Mouse (Mus musculus): Measurements from ENCODE around the gene Eps15l1. TPM values are rescaled to one million over a fixed set of nuclear protein-coding genes. Genes with fewer than 3 reads are reported as not detected.

The Eps15l1 gene
- total RNA-seq, 2 experiments from 2014 or later = 49.9 to 52.4 TPM

GRCm38 (mm10) chr8:72322471-72322889, 98.8 kb downstream of the Eps15l1 start:
- peak; percentile 45 to 55 for DNase-seq
- intact Hi-C loops (cut with DNase I) = no loop called here

- DNase-seq = no peak
- intact Hi-C loops (cut with DNase I) = loop anchor here (2.0 kb wide), 1 partner anchor 53 kb away; no protein-coding TSS in a partner anchor
Measured at GRCm38 (mm10) chr8:72321635-72322441, 99.4 kb downstream of the Eps15l1 start.

- DNase-seq = no peak
- intact Hi-C loops (cut with DNase I) = loop anchor here (2.0 kb wide), 1 partner anchor 52 kb away; no protein-coding TSS in a partner anchor
Measured at GRCm38 (mm10) chr8:72320803-72321583, 100.3 kb downstream of the Eps15l1 start.

DNA sequence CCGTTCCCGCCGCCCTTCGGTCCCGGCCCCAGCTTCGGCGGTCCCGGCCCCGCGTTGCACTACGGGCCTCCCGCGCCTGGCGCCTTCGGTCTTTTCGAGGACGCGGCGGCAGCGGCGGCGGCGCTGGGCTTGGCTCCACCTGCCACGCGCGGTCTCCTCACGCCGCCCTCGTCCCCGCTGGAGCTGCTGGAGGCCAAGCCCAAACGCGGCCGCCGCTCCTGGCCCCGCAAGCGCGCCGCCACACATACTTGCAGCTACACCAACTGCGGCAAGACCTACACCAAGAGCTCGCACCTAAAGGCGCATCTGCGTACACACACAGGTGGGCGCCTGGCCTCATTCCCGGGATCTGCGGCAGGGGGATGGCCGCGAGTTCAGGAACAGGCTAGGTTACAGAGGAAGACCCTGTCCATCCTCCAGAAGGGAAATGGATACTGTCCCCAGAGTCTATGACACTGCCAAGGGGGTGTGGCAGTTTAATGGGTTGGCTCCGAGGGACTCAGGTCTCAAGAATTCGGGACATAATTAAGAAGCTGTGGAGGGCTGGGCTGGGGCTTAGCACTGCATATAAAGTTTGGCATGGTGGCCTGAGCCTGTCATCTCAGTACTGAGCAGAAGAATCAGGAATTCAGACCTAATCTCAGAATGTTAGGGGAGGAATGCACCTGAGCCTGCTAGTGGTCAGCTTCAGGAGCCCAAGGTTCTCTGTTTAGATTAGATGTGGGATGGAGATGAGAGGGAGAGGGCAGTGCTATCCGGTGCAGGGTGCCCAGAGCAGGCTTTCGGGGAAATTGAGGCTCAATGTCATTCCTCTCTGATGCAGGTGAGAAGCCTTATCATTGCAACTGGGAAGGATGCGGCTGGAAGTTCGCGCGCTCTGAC, 101.1 kb downstream of the Eps15l1 start:
- DNase-seq = peak; percentile 56 to 58
- intact Hi-C loops (cut with DNase I) = loop anchor here (1.0 to 2.0 kb wide), 2 partner anchors 20 to 51 kb away; no protein-coding TSS in a partner anchor

- DNase-seq = no peak
- intact Hi-C loops (cut with DNase I) = loop anchor here (1.0 kb wide), 1 partner anchor 19 kb away; no protein-coding TSS in a partner anchor
Measured at GRCm38 (mm10) chr8:72319397-72319796, 101.9 kb downstream of the Eps15l1 start.

- peak; percentile 99 for DNase-seq
- intact Hi-C loops (cut with DNase I) = loop anchor here (1.0 kb wide), 1 partner anchor 19 kb away; no protein-coding TSS in a partner anchor
Measured at GRCm38 (mm10) chr8:72318801-72319322, 102.4 kb downstream of the Eps15l1 start, which contains the start of gene Klf2. Gene Klf2, plus strand, starts transcription at chr8:72319033.

GRCm38 (mm10) chr8:72317741-72318301, 103.4 kb downstream of the Eps15l1 start:
- intact Hi-C loops (cut with DNase I) = no loop called here
- no peak for DNase-seq

GRCm38 (mm10) chr8:72316053-72316695, 105.1 kb downstream of the Eps15l1 start:
- intact Hi-C loops (cut with DNase I) = no loop called here
- no peak for DNase-seq

- no peak for DNase-seq
- intact Hi-C loops (cut with DNase I) = no loop called here
Measured at GRCm38 (mm10) chr8:72312926-72313518, 108.2 kb downstream of the Eps15l1 start.

DNA sequence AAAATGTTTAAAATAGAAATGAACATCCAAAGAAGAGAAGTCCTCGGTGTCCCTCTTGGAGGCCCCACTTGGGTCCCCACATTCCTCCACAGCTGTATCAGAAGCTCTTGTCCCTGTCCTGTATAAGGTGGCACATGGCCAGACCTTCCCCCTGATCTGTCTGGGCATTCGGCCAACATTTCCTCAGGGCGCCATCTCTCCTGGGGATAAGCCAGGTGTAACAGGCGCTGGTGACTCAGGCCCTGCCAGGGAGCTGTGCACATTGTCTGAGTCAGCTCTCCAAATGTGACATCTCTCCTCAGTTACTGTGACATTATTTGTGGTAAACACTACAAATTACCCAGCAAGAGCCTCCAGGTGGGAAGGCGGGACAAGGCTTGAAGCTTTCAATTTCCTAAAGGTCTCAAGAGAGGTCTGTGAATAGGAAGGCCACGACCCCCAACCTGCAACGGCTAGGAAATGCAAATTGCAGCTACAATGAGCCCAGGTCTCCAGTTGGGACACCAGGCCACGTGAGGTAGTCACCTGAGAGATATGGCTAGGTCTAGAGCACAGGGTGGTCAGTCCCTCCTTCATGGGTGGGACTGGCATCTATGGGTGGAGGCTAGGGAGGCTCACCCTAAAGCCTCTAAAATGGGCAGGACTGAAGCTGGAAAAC, 110.3 kb downstream of the Eps15l1 start:
- intact Hi-C loops (cut with DNase I) = no loop called here
- peak; percentile 88 to 92 for DNase-seq

DNA sequence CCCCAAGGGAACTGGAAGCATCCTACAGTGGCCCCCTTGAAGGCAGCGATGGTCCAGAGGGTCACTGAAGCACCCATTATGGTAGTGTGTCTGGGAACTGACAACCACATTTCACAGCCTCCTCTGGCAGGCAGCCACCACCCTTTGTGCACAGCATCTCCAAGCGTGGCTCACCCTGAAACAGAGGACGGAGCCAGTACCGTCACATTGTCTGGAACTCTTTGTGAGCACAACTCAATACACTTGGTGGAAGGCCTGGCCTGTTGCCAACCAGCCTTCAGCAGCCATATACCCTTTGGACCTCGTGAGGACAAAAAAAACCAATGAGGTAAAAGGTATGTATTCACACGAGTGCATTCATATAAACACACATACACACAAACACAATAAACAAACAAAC, 113.0 kb downstream of the Eps15l1 start:
- intact Hi-C loops (cut with DNase I) = no loop called here
- DNase-seq = peak; percentile 65 to 78

- intact Hi-C loops (cut with DNase I) = no loop called here
- no peak for DNase-seq
Measured at GRCm38 (mm10) chr8:72306913-72307312, 114.3 kb downstream of the Eps15l1 start.

- intact Hi-C loops (cut with DNase I) = no loop called here
- no peak for DNase-seq
Measured at GRCm38 (mm10) chr8:72305210-72305905, 115.9 kb downstream of the Eps15l1 start, which contains the start of gene Gm10282. Gene Gm10282, minus strand, starts transcription at chr8:72305260.

- intact Hi-C loops (cut with DNase I) = no loop called here
- peak; percentile 75 to 78 for DNase-seq
Measured at GRCm38 (mm10) chr8:72303633-72304032, 117.6 kb downstream of the Eps15l1 start.

DNA sequence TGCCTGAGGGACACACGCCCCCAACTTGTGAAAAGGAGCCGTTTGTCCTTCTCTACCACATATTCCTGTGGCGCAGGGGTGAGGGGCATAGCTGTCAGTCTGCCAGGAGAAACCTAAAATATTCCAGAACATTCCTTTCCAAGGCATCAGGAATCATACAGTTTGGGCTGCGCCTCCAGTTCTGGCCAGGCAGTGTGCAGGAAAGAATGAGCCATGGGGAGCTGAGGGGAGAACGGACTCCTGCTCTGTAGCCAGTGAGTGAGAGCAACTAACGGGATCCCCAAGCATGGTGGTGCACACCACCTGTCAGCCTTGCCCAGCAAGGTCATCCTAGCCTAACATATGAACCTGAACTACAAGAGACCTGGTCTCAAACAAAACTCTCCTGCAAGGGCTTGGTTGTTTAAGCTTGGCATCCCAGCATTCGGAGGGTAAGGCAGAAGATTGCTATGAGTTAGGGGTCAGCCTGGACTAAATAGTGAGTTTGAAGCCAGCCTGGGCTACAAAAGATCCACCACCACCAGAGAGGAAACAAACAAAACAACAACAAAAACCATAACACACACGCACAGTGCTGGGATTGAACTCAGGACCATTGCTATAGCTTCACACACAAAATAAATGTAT, 118.2 kb downstream of the Eps15l1 start:
- intact Hi-C loops (cut with DNase I) = no loop called here
- no peak for DNase-seq

DNA sequence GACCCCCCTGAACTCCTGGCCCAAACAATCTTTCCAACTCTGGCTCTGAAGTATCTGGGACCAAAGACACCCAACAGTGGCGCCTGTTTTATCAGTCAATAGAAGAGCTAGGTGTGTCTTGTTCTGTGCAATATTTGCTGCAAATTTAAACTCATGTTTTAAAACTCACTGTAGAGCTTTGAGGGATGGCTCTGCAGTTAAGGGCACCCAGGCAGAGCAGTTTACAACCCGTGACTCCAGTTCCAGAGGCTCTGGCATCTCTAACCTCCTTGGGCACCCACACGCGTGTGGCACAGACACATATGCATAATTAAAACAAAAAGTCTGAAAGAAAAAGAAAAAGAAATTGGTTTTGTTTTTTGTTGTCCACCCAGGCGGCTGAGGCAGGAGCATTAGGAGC, 119.8 kb downstream of the Eps15l1 start:
- intact Hi-C loops (cut with DNase I) = no loop called here
- DNase-seq = no peak

Measured in heart, postnatal 10 days (tissue).